Mouse (Mus musculus) myocyte (in vitro differentiated cells): Measurements from ENCODE around the gene Aagab. TPM values are rescaled to one million over a fixed set of nuclear protein-coding genes. Genes with fewer than 3 reads are reported as not detected.

Source experiments
- H3K27me3 ChIP-seq: one replicate; pipeline ENCODE4 v1.6.1; 2011; ENCODE audit not compliant: control insufficient read depth, insufficient read depth, insufficient read length
- H3K36me3 ChIP-seq: one replicate; pipeline ENCODE4 v1.6.1; 2011; ENCODE audit not compliant: control insufficient read depth, insufficient read depth
- H3K4me2 ChIP-seq: one replicate; pipeline ENCODE4 v1.6.1; 2011; ENCODE audit warnings: low read depth, control low read depth
- H3K4me3 ChIP-seq: one replicate; pipeline ENCODE4 v1.5.1; 2011; ENCODE audit warnings: mild to moderate bottlenecking, control low read depth, moderate library complexity
- H3K79me2 ChIP-seq: one replicate; pipeline ENCODE4 v1.6.1; 2011; ENCODE audit not compliant: control insufficient read depth, insufficient read depth
- H3ac ChIP-seq: one replicate; pipeline ENCODE4 v1.6.1; 2011; ENCODE audit not compliant: control insufficient read depth, insufficient read length
- CEBPB ChIP-seq: IDR thresholded peaks from 2 replicates; pipeline ENCODE4 v1.6.1; 2011; ENCODE audit warnings: mild to moderate bottlenecking, moderate library complexity; ENCODE audit not compliant: poor library complexity, insufficient read depth, severe bottlenecking
- E2F4 ChIP-seq: IDR thresholded peaks from one replicate; pipeline ENCODE4 v1.6.1; 2011; ENCODE audit warnings: mild to moderate bottlenecking, control low read depth, moderate library complexity; ENCODE audit not compliant: insufficient read depth
- MAX ChIP-seq: IDR thresholded peaks from one replicate; pipeline ENCODE4 v1.6.1; 2011; ENCODE audit warnings: low read depth, mild to moderate bottlenecking, control low read depth
- MYOD1 ChIP-seq, 3 experiments: IDR thresholded peaks; one replicate each; pipeline ENCODE4 v1.6.1; 2011; ENCODE audit warnings: control low read depth in 2 of 3, low read depth in 2 of 3, mild to moderate bottlenecking in 2 of 3, moderate library complexity in 1 of 3; ENCODE audit not compliant: insufficient read length in 2 of 3, control insufficient read depth in 1 of 3
- MYOG ChIP-seq, 3 experiments: IDR thresholded peaks; one replicate each; pipeline ENCODE4 v1.6.1; 2011; ENCODE audit warnings: control low read depth in 2 of 3, low read depth in 2 of 3, mild to moderate bottlenecking in 2 of 3; ENCODE audit not compliant: insufficient read length in 2 of 3, control insufficient read depth in 1 of 3, insufficient read depth in 1 of 3
- POLR2A ChIP-seq: IDR thresholded peaks from one replicate; pipeline ENCODE4 v1.6.1; 2011; ENCODE audit warnings: low read depth, mild to moderate bottlenecking, control low read depth, moderate library complexity; ENCODE audit not compliant: insufficient read length
- POLR2AphosphoS2 ChIP-seq: IDR thresholded peaks from one replicate; pipeline ENCODE4 v1.6.1; 2011; ENCODE audit warnings: low read depth, control low read depth; ENCODE audit not compliant: insufficient read length
- REST ChIP-seq: IDR thresholded peaks from one replicate; pipeline ENCODE4 v1.6.1; 2011; ENCODE audit warnings: mild to moderate bottlenecking, control low read depth, moderate library complexity; ENCODE audit not compliant: insufficient read depth, insufficient read length
- SRF ChIP-seq: IDR thresholded peaks from one replicate; pipeline ENCODE4 v1.6.1; 2011; ENCODE audit warnings: low read depth; ENCODE audit not compliant: control insufficient read depth, insufficient read length
- TCF12 ChIP-seq: IDR thresholded peaks from one replicate; pipeline ENCODE4 v1.6.1; 2011; ENCODE audit warnings: mild to moderate bottlenecking, control low read depth; ENCODE audit not compliant: poor library complexity, insufficient read depth, severe bottlenecking
- TCF3 ChIP-seq: IDR thresholded peaks from one replicate; pipeline ENCODE4 v1.6.1; 2011; ENCODE audit warnings: low read depth, control low read depth; ENCODE audit not compliant: insufficient read length
- USF1 ChIP-seq: IDR thresholded peaks from one replicate; pipeline ENCODE4 v1.6.1; 2011; ENCODE audit warnings: low read depth, mild to moderate bottlenecking, control low read depth, moderate library complexity
- polyA plus RNA-seq: library from polyadenylated mRNA; unstranded; fragments of >200 nt; fragmentation: generic; extraction: Trizol; gene quantifications from one replicate; pipeline ENCODE4 v1.2.1, GENCODE M21; 2012; ENCODE audit warnings: missing spikeins

The Aagab gene
- polyA plus RNA-seq, 1 experiment: 10.4 TPM

GRCm38 (mm10) chr9:63612565-63613515 lies 10.4 kb downstream of the Aagab start:
- Histone ChIP-seq H3K4me2 (no peak overlapping the region), H3K36me3 (peaks cover 4% of the 10 kb centered on the region), H3K79me2 (peaks cover 32% of the 10 kb centered on the region), H3K4me3 (no peak overlapping the region), H3K27me3 (no peaks in the 10 kb centered on the region), H3ac (no peak overlapping the region)
- TF ChIP-seq USF1 (no peak), REST (no peak), MYOG (IDR thresholded peaks at IDR 0.05; ENCODE audit: control insufficient read depth in 1 of 3, insufficient read depth in 1 of 3, insufficient read length in 2 of 3, low read depth in 2 of 3) (no peak), POLR2A (no peak), TCF12 (no peak), SRF (no peak), POLR2AphosphoS2 (no peak), MYOD1 (IDR thresholded peaks at IDR 0.05; ENCODE audit: control insufficient read depth in 1 of 3, insufficient read length in 2 of 3, low read depth in 2 of 3) (no peak)

- H3K79me2 ChIP-seq: peaks cover 26% of the 10 kb centered on the region
- TF ChIP-seq SRF: no peak
- no peak for TF ChIP-seq MYOD1 (IDR thresholded peaks at IDR 0.05; ENCODE audit: control insufficient read depth in 1 of 3, insufficient read length in 2 of 3, low read depth in 2 of 3)
- H3K4me3 ChIP-seq: no peak overlapping the region
- H3K4me2 ChIP-seq: no peak overlapping the region
- H3K36me3 ChIP-seq: peaks cover 7% of the 10 kb centered on the region
- no peak overlapping the region for H3ac ChIP-seq
- no peaks in the 10 kb centered on the region for H3K27me3 ChIP-seq
These were observed 11.1 kb downstream of the Aagab start for GRCm38 (mm10) chr9:63613569-63613968.

GRCm38 (mm10) chr9:63614018-63614985 lies 11.8 kb downstream of the Aagab start:
- no peak overlapping the region for H3K4me3 ChIP-seq
- H3K36me3 ChIP-seq: peaks cover 12% of the 10 kb centered on the region
- no peaks in the 10 kb centered on the region for H3K27me3 ChIP-seq
- H3ac ChIP-seq: no peak overlapping the region
- no peak for TF ChIP-seq POLR2AphosphoS2
- TF ChIP-seq E2F4: no peak
- TF ChIP-seq POLR2A: no peak
- no peak for TF ChIP-seq USF1
- peaks cover 21% of the 10 kb centered on the region for H3K79me2 ChIP-seq
- H3K4me2 ChIP-seq: no peak overlapping the region

- peaks cover 14% of the 10 kb centered on the region for H3K79me2 ChIP-seq
- no peak overlapping the region for H3ac ChIP-seq
- TF ChIP-seq USF1: no peak
- no peak for TF ChIP-seq POLR2A
- TF ChIP-seq TCF3: no peak
- TF ChIP-seq TCF12: no peak
- no peak for TF ChIP-seq E2F4
- no peak for TF ChIP-seq REST
- no peak for TF ChIP-seq CEBPB
- TF ChIP-seq MAX: no peak
- TF ChIP-seq MYOG (IDR thresholded peaks at IDR 0.05; ENCODE audit: control insufficient read depth in 1 of 3, insufficient read depth in 1 of 3, insufficient read length in 2 of 3, low read depth in 2 of 3): no peak
- TF ChIP-seq POLR2AphosphoS2: no peak
- TF ChIP-seq SRF: no peak
- no peak for TF ChIP-seq MYOD1 (IDR thresholded peaks at IDR 0.05; ENCODE audit: control insufficient read depth in 1 of 3, insufficient read length in 2 of 3, low read depth in 2 of 3)
- no peak overlapping the region for H3K4me3 ChIP-seq
- no peak overlapping the region for H3K4me2 ChIP-seq
- peaks cover 21% of the 10 kb centered on the region for H3K36me3 ChIP-seq
- no peaks in the 10 kb centered on the region for H3K27me3 ChIP-seq
These were observed 15.5 kb downstream of the Aagab start for GRCm38 (mm10) chr9:63617967-63618366.

- H3K4me3 ChIP-seq: no peak overlapping the region
- H3K4me2 ChIP-seq: no peak overlapping the region
- no peaks in the 10 kb centered on the region for H3K27me3 ChIP-seq
- peaks cover 23% of the 10 kb centered on the region for H3K36me3 ChIP-seq
- H3K79me2 ChIP-seq: no peaks in the 10 kb centered on the region
- TF ChIP-seq REST: no peak
- no peak for TF ChIP-seq E2F4
- H3ac ChIP-seq: no peak overlapping the region
These were observed 21.6 kb downstream of the Aagab start for GRCm38 (mm10) chr9:63623895-63624569.
